Mouse (Mus musculus) cerebellum, adult 2 months (tissue): ENCODE results near the gene Aim2.

Experiments
- CTCF ChIP-seq: fragments of 200-500 bp; IDR thresholded peaks from 2 replicates; pipeline ENCODE4 v1.5.1; 2011; ENCODE audit warnings: low read depth, mild to moderate bottlenecking, control low read depth, low read length, moderate library complexity, borderline replicate concordance; ENCODE audit not compliant: insufficient read depth
- POLR2A ChIP-seq: fragments of 200-500 bp; IDR thresholded peaks from 2 replicates; pipeline ENCODE4 v1.6.1; 2011; ENCODE audit warnings: low read length, control low read depth, borderline replicate concordance; ENCODE audit not compliant: insufficient read depth

DNA sequence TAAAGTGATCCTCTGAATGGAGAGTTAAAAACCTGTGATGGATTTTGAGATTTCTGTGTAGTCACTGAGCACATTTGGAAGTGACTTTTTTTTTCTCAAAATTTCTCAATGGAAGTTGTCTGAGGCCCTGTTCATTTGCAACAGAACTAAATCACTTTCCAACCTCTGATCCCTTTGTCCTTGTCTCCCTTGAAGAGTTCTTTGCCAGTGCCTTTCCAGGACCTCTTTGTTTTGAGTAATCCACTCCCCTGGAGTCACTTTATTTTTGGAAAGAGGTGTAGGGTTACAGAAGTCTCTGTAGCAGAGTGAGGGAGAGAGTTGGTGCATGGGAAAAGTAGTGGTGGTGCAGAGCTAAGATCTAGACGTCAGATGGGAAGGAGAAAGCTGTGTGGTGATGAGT is 2.2 kb upstream of the Aim2 start:
- no peak for TF ChIP-seq CTCF
- TF ChIP-seq POLR2A, result no peak
